Mouse (Mus musculus) liver, embryonic 14.5 days (tissue): ENCODE results near the gene Rtl8a. TPM values are rescaled to one million over a fixed set of nuclear protein-coding genes. Genes with fewer than 3 reads are reported as not detected.
"Not testable (repeated sequence)": the region's sequence is repeated elsewhere in the genome, so short reads cannot be mapped to it uniquely, and the experiment has no call there.

Experiments
- ATAC-seq: fragments of 200-750 bp; cut with Nextera tagmentation; 2 replicates; pipeline ENCODE4 v1.8.0; 2017; ENCODE audit warnings: moderate number of reproducible peaks, mild to moderate bottlenecking, moderate library complexity; ENCODE audit not compliant: insufficient read depth
- DNase-seq, 3 experiments: peaks; one replicate each; pipeline ENCODE4 v3.0.0-alpha.2; 2012 to 2013; ENCODE audit warnings: low read depth in 3 of 3, low spot score in 3 of 3
- H3K27ac ChIP-seq: fragments of 300-500 bp; sonication (generic); 2 replicates; pipeline ENCODE4 v1.5.1; 2014; ENCODE audit warnings: moderate library complexity, mild to moderate bottlenecking, control low read depth, inconsistent platforms
- H3K27me3 ChIP-seq: fragments of 300-500 bp; sonication (generic); 2 replicates; pipeline ENCODE4 v1.6.1; 2014; ENCODE audit warnings: mild to moderate bottlenecking, low read length, moderate library complexity; ENCODE audit not compliant: control insufficient read depth, insufficient read depth
- H3K36me3 ChIP-seq: fragments of 300-500 bp; sonication (generic); replicated peaks from 2 replicates; pipeline ENCODE4 v1.6.1; 2014; ENCODE audit warnings: low read depth; ENCODE audit not compliant: control insufficient read depth, insufficient read depth
- H3K4me1 ChIP-seq, 2 experiments: fragments of 200-500 bp in 1 of 2; fragments of 300-500 bp in 1 of 2; sonication (generic) in 1 of 2; replicated peaks; 2 replicates each; pipeline ENCODE4 v1.6.1; 2012 to 2014; ENCODE audit warnings: antibody characterized with exemption in 1 of 2, inconsistent platforms in 1 of 2, low read length in 1 of 2; ENCODE audit not compliant: control insufficient read depth in 2 of 2, insufficient read depth in 2 of 2
- H3K4me2 ChIP-seq: fragments of 300-500 bp; sonication (generic); 2 replicates; pipeline ENCODE4 v1.6.1; 2014; ENCODE audit warnings: low read depth, mild to moderate bottlenecking, control low read depth, moderate library complexity
- H3K4me3 ChIP-seq, 2 experiments: fragments of 200-500 bp in 1 of 2; fragments of 300-500 bp in 1 of 2; sonication (generic) in 1 of 2; 2 replicates each; pipeline ENCODE4 v1.5.1; 2012 to 2014; ENCODE audit warnings: low read depth in 2 of 2, low read length in 2 of 2, mild to moderate bottlenecking in 2 of 2, control low read depth in 1 of 2, inconsistent platforms in 1 of 2, moderate library complexity in 1 of 2; ENCODE audit not compliant: insufficient read depth in 1 of 2
- H3K9ac ChIP-seq: fragments of 300-500 bp; sonication (generic); replicated peaks from 2 replicates; pipeline ENCODE4 v1.6.1; 2014; ENCODE audit warnings: mild to moderate bottlenecking, control low read depth, moderate library complexity
- H3K9me3 ChIP-seq: fragments of 300-500 bp; sonication (generic); 2 replicates; pipeline ENCODE4 v1.6.1; 2016; ENCODE audit warnings: low read length, mixed read lengths; ENCODE audit not compliant: control insufficient read depth
- CTCF ChIP-seq: IDR thresholded peaks from 2 replicates; pipeline ENCODE4 v1.5.1; 2016; ENCODE audit warnings: antibody characterized with exemption, low read depth, control low read depth
- EP300 ChIP-seq: IDR thresholded peaks from 2 replicates; pipeline ENCODE4 v1.6.1; 2016; ENCODE audit warnings: antibody characterized with exemption, low read depth
- WGBS: fragments of 180-500 bp; shearing (Covaris S2); extraction: QIAGEN DNeasy Blood & Tissue Kit; methylation state at CpG from one replicate; pipeline ENCODE4 v1.1.7; 2014; ENCODE audit not compliant: insufficient replicate concordance; 5-methylcytosine and 5-hydroxymethylcytosine counted together
- polyA plus RNA-seq, 2 experiments: library from polyadenylated mRNA; depleted of rRNA in 1 of 2; stranded (reverse) in 1 of 2; unstranded in 1 of 2; fragments of >200 nt; fragmentation: Nextera tagmentation in 1 of 2; extraction: Ambion mirVana in 1 of 2; gene quantifications; 2 replicates each; pipeline versions ENCODE4 v1.2.1 to v1.2.3; 2012 to 2014

The Rtl8a gene
- polyA plus RNA-seq, 2 experiments, result 3.5 to 5.9 TPM

- Histone ChIP-seq H3K4me2 (peak overlapping the region; percentile 38), H3K9me3 (no peaks in the 10 kb centered on the region), H3K27ac (no peak overlapping the region), H3K9ac (no peak overlapping the region), H3K27me3 (no peaks in the 10 kb centered on the region), H3K4me1 (no peaks in the 10 kb centered on the region), H3K36me3 (no peaks in the 10 kb centered on the region), H3K4me3 (peak overlapping the region; percentile 21 to 48; a peak in 2 of 4 replicates)
- DNase-seq, result no peak
- ATAC-seq, result no peak
- WGBS, result 19% methylated on average over 17 of the region's 18 CpGs
- no peak for TF ChIP-seq EP300
- TF ChIP-seq CTCF, result no peak
Measured at GRCm38 (mm10) chrX:53608122-53608813, 35.2 kb downstream of the Rtl8a start.

DNA sequence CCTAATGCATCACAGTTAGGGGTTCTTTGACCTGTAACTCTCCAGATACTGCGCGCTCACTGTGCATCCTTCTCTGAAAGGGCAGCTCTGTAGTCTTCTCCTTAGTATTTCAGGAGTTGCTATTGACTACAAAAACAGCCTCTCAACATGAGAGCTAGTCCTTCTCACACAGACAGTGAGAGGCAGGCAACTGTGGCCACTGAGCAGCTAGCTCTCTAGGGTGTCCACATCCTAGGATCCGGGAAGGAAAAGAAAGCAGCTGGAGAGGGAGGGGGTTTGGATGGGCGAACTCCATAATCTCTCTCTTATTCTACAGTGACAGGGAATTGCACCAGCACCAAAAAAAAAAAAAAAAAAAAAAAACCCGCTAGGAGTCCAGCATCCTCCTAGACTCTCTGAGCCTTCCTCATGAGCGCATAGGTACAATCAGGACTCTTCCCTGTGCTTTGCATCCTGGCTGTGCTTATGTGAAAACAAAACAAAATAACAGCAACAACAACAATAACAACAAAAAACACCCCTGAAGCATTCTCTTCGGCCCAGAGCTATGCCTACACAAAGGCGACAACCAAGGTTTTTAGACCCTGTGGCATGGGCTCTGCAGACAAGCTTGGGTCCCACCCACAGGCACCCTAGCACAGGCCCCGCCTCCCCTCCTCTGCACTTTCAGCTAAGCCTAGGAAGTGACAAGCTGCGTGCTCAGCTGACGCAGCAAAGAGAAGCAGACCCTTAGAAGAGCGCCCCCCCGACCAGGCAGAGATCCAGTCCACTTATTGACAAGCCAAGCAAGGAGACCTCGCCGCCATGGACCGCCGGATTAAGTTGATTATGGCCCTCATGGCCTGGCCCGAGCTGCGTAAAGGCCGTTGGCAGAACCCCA, 36.0 kb downstream of the Rtl8a start, which contains the start of gene Rtl8c:
Gene Rtl8c, plus strand, starts transcription at position 791 of the 880 bp plus-strand sequence.
- no peaks in the 10 kb centered on the region for H3K27me3 ChIP-seq
- ATAC-seq (no peak), DNase-seq (no peak)
- H3K4me1 ChIP-seq, result no peaks in the 10 kb centered on the region
- no peaks in the 10 kb centered on the region for H3K9me3 ChIP-seq
- peak within 1 kb of the TSS; percentile 38 for H3K4me2 ChIP-seq
- WGBS, result 25% methylated on average over 19 of the region's 20 CpGs
- H3K9ac ChIP-seq, result no peak within 1 kb of the TSS
- TF ChIP-seq EP300 (no peak), CTCF (no peak)
- no peak within 1 kb of the TSS for H3K27ac ChIP-seq
- no peaks in the 10 kb centered on the region for H3K36me3 ChIP-seq
- H3K4me3 ChIP-seq, result peak within 1 kb of the TSS; percentile 21 to 48; a peak in 2 of 4 replicates

GRCm38 (mm10) chrX:53606176-53606575, 37.3 kb downstream of the Rtl8a start:
- not testable (repeated sequence) for ATAC-seq, DNase-seq, H3K36me3 ChIP-seq, H3K4me2 ChIP-seq, H3K4me3 ChIP-seq, H3K27me3 ChIP-seq, H3K4me1 ChIP-seq, H3K27ac ChIP-seq, H3K9me3 ChIP-seq, H3K9ac ChIP-seq
- 27% methylated on average over 1 of the region's 1 CpGs for WGBS

- not testable (repeated sequence) for H3K36me3 ChIP-seq, H3K9me3 ChIP-seq, ATAC-seq, DNase-seq, H3K9ac ChIP-seq, H3K27me3 ChIP-seq, H3K27ac ChIP-seq, H3K4me1 ChIP-seq, H3K4me3 ChIP-seq, H3K4me2 ChIP-seq
- TF ChIP-seq CTCF, result peak; percentile 32; the same call in 1 of the 2 replicates
- 13% methylated on average over 2 of the region's 2 CpGs for WGBS
Measured at GRCm38 (mm10) chrX:53599993-53600392, 43.5 kb downstream of the Rtl8a start.

Other genes with a start within 250 kb of the Rtl8a start
- not detected in 2 replicates for gene Etd, start 208.8 kb downstream of the Rtl8a start, polyA plus RNA-seq (2012; rRNA removed)
- not detected in 2 replicates for gene Etd, start 208.8 kb downstream of the Rtl8a start, polyA plus RNA-seq (2014; fragmentation: Nextera tagmentation; extraction: Ambion mirVana)
- 0.41 and 1.2 TPM in 2 replicates for gene Rtl8c, start 35.6 kb downstream of the Rtl8a start, polyA plus RNA-seq (2012; rRNA removed)
- 1.4 and 1.9 TPM in 2 replicates for gene Rtl8c, start 35.6 kb downstream of the Rtl8a start, polyA plus RNA-seq (2014; fragmentation: Nextera tagmentation; extraction: Ambion mirVana)
- gene Gm14597, start 34.7 kb downstream of the Rtl8a start, polyA plus RNA-seq (2012; rRNA removed), result not detected in 2 replicates
- gene Gm14597, start 34.7 kb downstream of the Rtl8a start, polyA plus RNA-seq (2014; fragmentation: Nextera tagmentation; extraction: Ambion mirVana), result not detected in 2 replicates
- gene Rtl8b, start 26.7 kb upstream of the Rtl8a start, polyA plus RNA-seq (2012; rRNA removed), result 6.7 and 7.9 TPM in 2 replicates
- 4.2 and 4.3 TPM in 2 replicates for gene Rtl8b, start 26.7 kb upstream of the Rtl8a start, polyA plus RNA-seq (2014; fragmentation: Nextera tagmentation; extraction: Ambion mirVana)
- 0.03 and 0.06 TPM in 2 replicates for gene 4930502E18Rik, start 81.1 kb upstream of the Rtl8a start, polyA plus RNA-seq (2012; rRNA removed)
- gene 4930502E18Rik, start 81.1 kb upstream of the Rtl8a start, polyA plus RNA-seq (2014; fragmentation: Nextera tagmentation; extraction: Ambion mirVana), result not detected in 2 replicates
- gene 1700013H16Rik, start 114.1 kb upstream of the Rtl8a start, polyA plus RNA-seq (2012; rRNA removed), result not detected in 2 replicates
- gene 1700013H16Rik, start 114.1 kb upstream of the Rtl8a start, polyA plus RNA-seq (2014; fragmentation: Nextera tagmentation; extraction: Ambion mirVana), result not detected in 2 replicates
- 0.02 TPM in 1 of 2 replicates, not detected in the other for gene Zfp36l3, start 132.7 kb upstream of the Rtl8a start, polyA plus RNA-seq (2012; rRNA removed)
- not detected in 2 replicates for gene Zfp36l3, start 132.7 kb upstream of the Rtl8a start, polyA plus RNA-seq (2014; fragmentation: Nextera tagmentation; extraction: Ambion mirVana)
- gene Xlr, start 154.0 kb upstream of the Rtl8a start, polyA plus RNA-seq (2012; rRNA removed), result 0.32 and 1.3 TPM in 2 replicates
- gene Xlr, start 154.0 kb upstream of the Rtl8a start, polyA plus RNA-seq (2014; fragmentation: Nextera tagmentation; extraction: Ambion mirVana), result 2.1 and 3.3 TPM in 2 replicates